8 mouse cellular contexts compared by ENCODE assay signal in the genomic region with DNA sequence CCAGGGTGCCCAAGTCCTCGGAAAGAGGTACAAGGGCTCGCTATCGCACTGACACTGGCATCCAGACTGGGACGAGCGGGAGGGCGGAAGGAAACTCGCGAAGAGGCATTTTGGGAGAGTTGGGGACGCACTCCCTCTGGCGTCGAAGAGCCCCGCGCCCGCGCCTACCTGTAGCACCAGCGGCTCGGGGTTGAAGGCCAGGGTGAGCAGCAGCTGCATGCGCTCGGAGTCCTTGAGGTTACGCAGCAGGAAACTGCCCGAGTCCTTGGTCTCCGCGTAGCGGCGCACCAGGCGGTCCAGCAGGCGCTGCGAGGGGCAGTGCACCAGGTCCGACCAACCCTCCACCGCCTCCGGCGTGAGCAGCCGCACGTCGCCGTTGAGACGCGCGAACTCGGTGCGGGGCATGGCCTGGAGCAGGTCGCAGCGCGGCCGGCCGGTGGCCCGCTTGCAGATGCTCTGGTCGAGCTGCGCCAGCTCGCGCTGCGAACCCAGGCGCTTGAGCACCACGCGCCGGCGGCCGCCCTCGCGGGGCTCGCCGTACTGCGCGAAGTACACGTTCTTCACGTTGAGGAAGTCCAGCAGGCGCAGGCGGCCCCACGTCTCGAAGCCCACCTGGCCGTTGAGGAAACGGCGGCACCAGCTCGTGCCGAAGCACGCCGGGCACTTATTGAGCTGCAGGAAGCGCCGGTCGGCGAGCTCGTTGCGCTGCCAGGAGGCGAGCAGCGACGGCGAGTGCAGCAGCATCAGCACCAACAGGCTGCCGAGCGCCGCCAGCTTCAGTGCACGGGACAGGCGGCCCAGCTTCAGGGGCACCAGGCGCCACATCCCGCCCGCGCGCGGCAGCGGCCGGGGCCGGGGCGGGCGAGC. TPM values are rescaled to one million over a fixed set of nuclear protein-coding genes. Genes with fewer than 3 reads are reported as not detected.
DNase-seq lines count a peak whose midpoint lies in the region; ATAC-seq and TF ChIP-seq lines count a peak whose summit lies in the region.

No protein-coding gene starts in this region.

- H3K27ac ChIP-seq in ES-E14 (ENCODE audit: insufficient read depth, low read depth, low read length, poor library complexity, severe bottlenecking): peak overlapping the region; percentile 89; the same call in 1 of the 2 replicates
- H3K27ac ChIP-seq in cerebellum, adult 2 months (ENCODE audit: insufficient read depth, low read length): peak overlapping the region; percentile 95
- peak overlapping the region; percentile 98 for H3K27ac ChIP-seq in forebrain, postnatal 0 days (ENCODE audit: low read depth, low read length)
- H3K27ac ChIP-seq in lung, postnatal 0 days (ENCODE audit: low read length): peak overlapping the region; percentile 94

- H3K4me2 ChIP-seq in forebrain, postnatal 0 days (ENCODE audit: low read depth): peak overlapping the region; percentile 78
- H3K4me2 ChIP-seq in lung, postnatal 0 days (replicated peaks; ENCODE audit: low read depth, low read length): peak overlapping the region; percentile 85

- TF ChIP-seq EP300 in lung, postnatal 0 days (IDR thresholded peaks at IDR 0.05): no peak

- in situ Hi-C loops in ES-E14 (cut with MboI; ENCODE audit: low sequenced_read_pairs in 2 of 2, unreplicated experiment in 2 of 2): no loop called here

- H3K9ac ChIP-seq in ES-E14 (ENCODE audit: insufficient read depth, low read depth, low read length, poor library complexity, severe bottlenecking): peak overlapping the region; percentile 83
- H3K9ac ChIP-seq in forebrain, postnatal 0 days: peak overlapping the region; percentile 79
- H3K9ac ChIP-seq in lung, postnatal 0 days (replicated peaks; ENCODE audit: low read depth): peak overlapping the region; percentile 58

- WGBS in cerebellum, adult 2 months: under 1% methylated on average over 103 of the region's 103 CpGs
- WGBS in forebrain, postnatal 0 days: 2% methylated on average over 100 of the region's 103 CpGs
- WGBS in lung, postnatal 0 days: 2% methylated on average over 87 of the region's 103 CpGs

- peak overlapping the region; percentile 69 to 83 for H3K4me3 ChIP-seq in ES-E14 (ENCODE audit: insufficient read depth in 1 of 2, low read depth in 1 of 2, low read length in 2 of 2, poor library complexity in 1 of 2, severe bottlenecking in 1 of 2)
- H3K4me3 ChIP-seq in cerebellum, adult 2 months (replicated peaks; ENCODE audit: insufficient read depth, low read depth, low read length): peak overlapping the region; percentile 91
- peak overlapping the region; percentile 85 for H3K4me3 ChIP-seq in forebrain, postnatal 0 days (ENCODE audit: low read depth, low read length)
- peak overlapping the region; percentile 73 for H3K4me3 ChIP-seq in lung, postnatal 0 days (ENCODE audit: low read depth, low read length)

- peak; percentile 20; the same call in 1 of the 2 replicates for TF ChIP-seq POLR2A in cerebellum, adult 2 months (IDR thresholded peaks at IDR 0.05; ENCODE audit: borderline replicate concordance, insufficient read depth, low read length)

- DNase-seq in ES-E14 (ENCODE audit: low read depth, low spot score): no peak
- DNase-seq in cerebellum, adult 2 months: peak; percentile 78 to 82
- DNase-seq in forebrain, postnatal 0 days: peak; percentile 81
- DNase-seq in heart, postnatal 4 days: peak; percentile 70
- peak; percentile 67 to 78 for DNase-seq in layer of hippocampus, postnatal 10 days (ENCODE audit: low spot score in 2 of 2)
- peak; percentile 81 for DNase-seq in lung, postnatal 0 days (ENCODE audit: low spot score)
- peak; percentile 63 for DNase-seq in ovary, postnatal 10 days (ENCODE audit: low spot score)
- DNase-seq in thymus, postnatal 10 days (ENCODE audit: low spot score in 2 of 2): peak; percentile 70 to 74

- H3K4me1 ChIP-seq in ES-E14 (ENCODE audit: control insufficient read depth in 2 of 2, insufficient read depth in 2 of 2, low read length in 2 of 2, poor library complexity in 1 of 2): peaks cover 2 to 8% of the 10 kb centered on the region in 2 experiments; a peak in 3 of 4 replicates
- no peaks in the 10 kb centered on the region; the same call in 1 of the 2 replicates for H3K4me1 ChIP-seq in cerebellum, adult 2 months (ENCODE audit: control insufficient read depth, insufficient read depth, low read length)
- H3K4me1 ChIP-seq in forebrain, postnatal 0 days (ENCODE audit: insufficient read depth): 0 out of 2 replicates have a peak, but pooled peaks cover 8% of the 10 kb centered on the region
- H3K4me1 ChIP-seq in lung, postnatal 0 days (ENCODE audit: insufficient read depth, low read depth, low read length): peaks cover 12% of the 10 kb centered on the region; the same call in 1 of the 2 replicates

- peak; percentile 61 for ATAC-seq in forebrain, postnatal 0 days
- ATAC-seq in lung, postnatal 0 days: peak; percentile 43

- TF ChIP-seq CTCF in cerebellum, adult 2 months (IDR thresholded peaks at IDR 0.05; ENCODE audit: borderline replicate concordance, insufficient read depth, low read depth, low read length): peak; percentile 23; the same call in 1 of the 2 replicates
- peak; percentile 74 for TF ChIP-seq CTCF in forebrain, postnatal 0 days (IDR thresholded peaks at IDR 0.05; ENCODE audit: low read depth)
- TF ChIP-seq CTCF in lung, postnatal 0 days (IDR thresholded peaks at IDR 0.05): peak; percentile 65

- H3K27me3 ChIP-seq in cerebellum, adult 2 months (ENCODE audit: control insufficient read depth, insufficient read depth, low read length): no peaks in the 10 kb centered on the region
- H3K27me3 ChIP-seq in forebrain, postnatal 0 days (ENCODE audit: insufficient read depth, low read length): no peaks in the 10 kb centered on the region
- H3K27me3 ChIP-seq in lung, postnatal 0 days (replicated peaks; ENCODE audit: insufficient read depth, low read length): no peaks in the 10 kb centered on the region

- H3K36me3 ChIP-seq in ES-E14 (ENCODE audit: control insufficient read depth, insufficient read depth, low read length, poor library complexity, severe bottlenecking): no peaks in the 10 kb centered on the region
- no peaks in the 10 kb centered on the region for H3K36me3 ChIP-seq in forebrain, postnatal 0 days (ENCODE audit: insufficient read depth)
- no peaks in the 10 kb centered on the region for H3K36me3 ChIP-seq in lung, postnatal 0 days (ENCODE audit: insufficient read depth, low read length)

- no peaks in the 10 kb centered on the region for H3K9me3 ChIP-seq in ES-E14 (ENCODE audit: control insufficient read depth, insufficient read depth, low read depth, low read length)
- no peaks in the 10 kb centered on the region for H3K9me3 ChIP-seq in forebrain, postnatal 0 days (ENCODE audit: low read length)
- H3K9me3 ChIP-seq in lung, postnatal 0 days (ENCODE audit: low read length): no peaks in the 10 kb centered on the region

TF ChIP-seq in ES-E14, 5 proteins besides CTCF, POLR2A, EP300 and RAD21:
- no peak for TF ChIP-seq ZNF384 (IDR thresholded peaks at IDR 0.05; ENCODE audit: low read depth, low read length)
- peak; percentile 29; the same call in 1 of the 2 replicates for TF ChIP-seq HCFC1 (IDR thresholded peaks at IDR 0.05; ENCODE audit: borderline replicate concordance, insufficient read depth, low read length)
- no peak for TF ChIP-seq MAFK (IDR thresholded peaks at IDR 0.05; ENCODE audit: insufficient read depth, low read depth, low read length)

RNA-seq across cellular contexts. Expression of gene 1190002N15Rik, which starts 0.6 kb away (rescaled TPM):
- total RNA-seq in ES-E14 (2012; rRNA removed): 24.9 and 31.2 TPM in 2 replicates
- 71.6 and 82.3 TPM in 2 replicates for polyA plus RNA-seq in cerebellum, adult 2 months (2012; rRNA removed)
- 30.3 and 37.7 TPM in 2 replicates for total RNA-seq in forebrain, postnatal 0 days (2014; rRNA removed)
- 7.3 TPM in 2 replicates for polyA plus RNA-seq in forebrain, postnatal 0 days (2015; fragmentation: Nextera tagmentation; extraction: Ambion mirVana)
- total RNA-seq in heart, postnatal 4 days (2021): 10 to 100 TPM; 37.7 to 38.2 TPM
- total RNA-seq in layer of hippocampus, postnatal 10 days (2021): 10 to 100 TPM; 17.5 to 18.1 TPM
- polyA plus RNA-seq in lung, postnatal 0 days (2015; fragmentation: Nextera tagmentation; extraction: Ambion mirVana): 23.7 and 34.1 TPM in 2 replicates

Comparison
In these comparisons a context has a peak if more than half of its experiments do, and no peak if none do; other contexts are left out.
1. CTCF ChIP-seq: peak in every context shown above with its lines; median percentile 74 in forebrain, postnatal 0 days; 65 in lung, postnatal 0 days; 23 in cerebellum, adult 2 months.